Mouse (Mus musculus) testis, postnatal 10 days (tissue): ENCODE measurements around the gene Dzip1.

Source experiments
- DNase-seq: peaks from one replicate; pipeline ENCODE4 v3.0.0; 2021; ENCODE audit warnings: low spot score

Gene Dzip1

DNA sequence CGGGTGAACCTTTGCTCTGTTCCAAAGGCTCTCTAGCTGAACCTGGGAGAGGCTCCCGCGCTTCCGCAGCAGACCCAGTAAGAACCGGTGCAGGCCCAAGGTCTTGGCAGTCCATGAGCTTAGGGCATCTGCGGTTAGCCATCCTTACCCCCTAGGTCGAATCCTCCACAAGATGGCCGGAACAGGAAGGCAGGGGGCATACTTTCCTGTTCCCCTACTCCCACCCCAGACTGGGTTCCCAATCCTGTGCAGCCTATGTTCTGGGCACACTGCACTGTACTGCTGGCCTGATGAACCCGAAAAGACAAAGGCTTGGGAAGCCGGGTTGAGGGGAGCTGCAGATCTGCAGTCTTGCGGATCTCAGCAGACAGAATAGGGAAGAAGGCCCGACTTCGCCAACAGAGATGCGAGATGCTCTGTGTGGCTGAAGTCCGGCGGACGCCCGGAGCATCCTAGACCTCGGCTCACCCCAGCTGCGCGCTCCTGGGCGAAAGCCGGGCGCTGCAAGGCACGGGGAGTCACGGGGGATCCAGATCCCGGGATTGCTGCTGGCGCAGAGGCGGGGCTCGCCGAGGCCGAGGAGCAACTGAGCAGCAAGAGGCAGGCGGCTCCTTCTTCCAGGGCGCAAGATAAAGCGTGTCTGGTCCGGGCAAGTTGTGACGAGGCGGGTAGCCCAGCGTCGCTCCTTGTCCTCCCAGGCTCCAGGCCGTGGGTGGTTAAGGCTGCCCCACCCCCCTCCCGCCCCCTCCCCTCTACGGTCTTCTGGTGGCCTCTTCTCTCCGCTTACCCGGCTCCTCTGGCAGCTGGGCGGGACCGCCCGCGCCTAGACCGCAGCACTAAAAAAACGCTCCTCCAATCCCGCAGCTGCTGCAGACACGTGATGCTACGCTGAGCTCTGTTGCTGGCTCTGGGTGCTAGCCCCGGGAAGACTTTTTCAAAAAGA lies at the start of gene Dzip1:
TSS of gene Dzip1 (minus strand) at position 788 of the 943 bp plus-strand sequence.
- DNase-seq: peak; percentile 66

- DNase-seq: no peak
Measured at GRCm38 (mm10) chr14:118972268-118972667, 47.0 kb upstream of the Dzip1 start.

DNA sequence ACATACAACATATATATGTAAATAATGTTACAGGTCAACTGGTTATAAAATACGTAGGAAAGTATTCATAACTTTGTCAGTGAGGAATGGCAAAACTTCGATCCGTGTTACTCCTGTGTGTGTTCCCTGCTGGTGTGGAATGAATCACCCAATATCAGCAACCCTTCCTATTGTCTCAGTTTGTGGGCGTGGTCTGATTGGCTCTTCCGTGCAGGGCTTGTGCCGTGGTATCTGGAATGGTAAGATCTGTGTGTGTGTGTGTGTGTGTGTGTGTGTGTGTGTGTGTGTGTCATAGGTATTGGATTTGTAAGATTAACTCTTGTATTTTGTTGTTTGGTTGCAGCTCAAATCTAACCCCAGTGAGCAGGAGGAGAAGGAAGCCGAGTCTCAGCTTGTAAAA lies 42.4 kb upstream of the Dzip1 start:
- no peak for DNase-seq

DNA sequence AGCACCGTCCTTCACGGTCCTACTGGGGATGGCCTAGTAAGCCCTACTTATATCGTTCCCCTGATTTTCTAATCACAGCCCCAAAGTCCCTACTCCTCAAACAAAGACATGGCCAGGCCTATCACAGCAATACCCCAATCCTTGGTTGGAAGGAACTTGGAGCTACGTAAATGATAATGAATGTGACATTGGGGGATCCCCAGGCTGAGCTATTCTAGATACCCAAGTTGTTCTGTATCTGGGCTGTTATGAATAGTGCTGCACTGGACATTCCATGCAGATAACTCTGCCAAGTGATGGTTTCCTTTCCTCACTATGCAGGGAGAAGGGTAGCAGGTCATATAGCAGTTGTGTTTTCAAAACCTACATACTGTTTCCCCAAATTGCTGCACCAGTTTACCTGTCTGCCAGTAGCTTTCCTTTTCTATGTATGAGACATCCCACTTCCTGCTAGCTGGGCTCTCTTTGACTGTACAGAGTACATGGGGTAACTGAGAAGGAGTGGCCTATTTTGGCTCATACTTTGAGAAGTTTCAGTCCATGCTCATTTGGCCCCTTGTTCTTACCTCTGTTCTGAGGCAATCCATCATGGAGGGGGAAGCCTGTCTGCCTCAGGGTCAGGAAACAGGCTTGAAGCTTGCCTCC lies 40.2 kb upstream of the Dzip1 start:
- DNase-seq: no peak

DNA sequence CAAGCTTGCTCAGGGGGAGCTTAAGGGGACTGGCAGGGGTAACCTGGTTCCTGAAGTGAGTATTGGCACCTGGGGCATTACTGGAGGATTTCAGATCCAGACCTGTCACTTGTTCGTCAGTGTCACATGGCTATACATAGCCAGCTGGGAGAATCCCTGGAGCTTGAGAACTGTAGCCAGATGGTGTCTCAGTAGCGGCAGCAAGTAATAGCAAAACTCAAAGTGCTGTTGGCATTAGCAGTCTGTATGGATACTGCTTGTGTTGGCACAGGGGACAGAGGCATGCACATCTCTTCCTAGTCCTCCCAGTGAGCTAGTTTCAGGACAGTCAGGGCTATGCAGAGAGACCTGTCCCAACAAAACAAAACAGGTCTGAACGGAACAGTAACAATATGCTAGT lies 32.8 kb upstream of the Dzip1 start:
- no peak for DNase-seq

- DNase-seq: no peak
Measured at GRCm38 (mm10) chr14:118951912-118952583, 26.8 kb upstream of the Dzip1 start.

GRCm38 (mm10) chr14:118948841-118949240 lies 23.6 kb upstream of the Dzip1 start:
- DNase-seq: no peak

DNA sequence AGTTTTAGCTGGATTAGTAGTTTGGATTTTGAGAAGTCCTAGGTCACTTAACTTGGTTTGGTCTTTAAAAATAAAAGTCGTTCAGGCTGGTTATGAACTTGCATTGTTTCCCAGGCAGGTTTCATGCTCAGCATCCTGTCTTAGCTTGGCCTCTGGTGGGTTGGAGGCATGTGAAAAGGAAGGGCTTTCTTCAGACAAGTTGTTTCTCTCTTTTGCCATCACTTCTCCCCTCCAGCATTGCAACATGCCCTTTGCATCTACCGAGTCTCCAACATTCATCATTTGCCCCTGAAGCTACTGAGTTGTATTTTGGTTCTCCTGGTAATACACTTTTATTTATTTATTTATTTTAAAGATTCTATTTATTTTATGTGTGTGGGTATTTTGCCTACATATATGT lies 19.4 kb upstream of the Dzip1 start:
- no peak for DNase-seq

GRCm38 (mm10) chr14:118942076-118942475 lies 16.8 kb upstream of the Dzip1 start:
- no peak for DNase-seq

DNA sequence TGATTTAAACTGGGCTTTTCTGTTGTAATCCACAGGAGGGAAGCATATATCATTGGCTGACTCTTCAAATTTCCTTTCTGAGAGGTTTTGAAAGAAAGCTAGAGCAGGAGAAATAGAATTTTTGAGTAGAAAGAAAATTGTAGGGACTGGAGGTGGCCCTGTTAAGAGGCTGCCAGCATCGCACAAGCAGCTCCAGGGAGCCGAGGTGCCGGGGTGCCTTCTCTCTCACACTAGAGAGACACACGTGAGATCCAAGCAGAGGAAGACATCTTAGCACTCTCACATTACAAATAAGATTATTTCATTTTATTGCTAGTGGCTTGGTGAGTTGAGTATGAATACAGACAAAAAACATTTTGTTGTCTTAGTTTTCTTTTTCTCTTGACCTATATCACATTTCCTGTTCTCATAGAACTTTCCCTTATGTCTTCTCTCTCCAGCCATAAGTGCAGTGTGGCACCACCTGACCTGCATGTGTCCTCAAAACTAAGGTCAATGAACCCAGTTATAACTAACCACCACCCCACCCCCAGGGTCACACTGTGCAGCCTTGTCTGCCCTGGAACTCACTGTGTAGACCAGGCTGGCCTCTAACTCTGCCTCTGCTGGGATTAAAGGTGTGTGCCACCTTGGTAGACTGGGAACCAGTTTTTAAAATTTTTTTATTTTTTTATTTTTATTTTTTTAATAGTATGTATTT lies 15.7 kb upstream of the Dzip1 start:
- DNase-seq: no peak

DNA sequence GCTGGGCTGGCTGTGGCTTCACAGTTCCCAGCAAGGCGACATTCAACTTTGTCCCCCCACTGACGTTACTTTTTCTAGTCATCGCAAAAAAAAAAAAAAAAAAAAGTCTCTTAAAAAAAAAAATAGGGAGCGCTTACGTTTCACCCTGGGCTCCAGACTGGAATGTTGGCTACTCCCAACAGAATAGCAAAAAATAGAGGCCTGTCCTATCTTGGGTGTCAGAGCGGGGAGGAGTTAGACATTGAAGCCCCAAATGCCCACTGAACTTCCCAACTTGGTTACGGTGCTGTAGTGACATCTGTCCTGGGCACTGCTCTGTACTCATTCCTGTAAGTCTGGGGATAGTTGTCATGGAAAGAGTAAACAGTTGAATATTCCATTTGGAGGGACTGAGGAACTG lies 13.3 kb upstream of the Dzip1 start:
- no peak for DNase-seq

DNA sequence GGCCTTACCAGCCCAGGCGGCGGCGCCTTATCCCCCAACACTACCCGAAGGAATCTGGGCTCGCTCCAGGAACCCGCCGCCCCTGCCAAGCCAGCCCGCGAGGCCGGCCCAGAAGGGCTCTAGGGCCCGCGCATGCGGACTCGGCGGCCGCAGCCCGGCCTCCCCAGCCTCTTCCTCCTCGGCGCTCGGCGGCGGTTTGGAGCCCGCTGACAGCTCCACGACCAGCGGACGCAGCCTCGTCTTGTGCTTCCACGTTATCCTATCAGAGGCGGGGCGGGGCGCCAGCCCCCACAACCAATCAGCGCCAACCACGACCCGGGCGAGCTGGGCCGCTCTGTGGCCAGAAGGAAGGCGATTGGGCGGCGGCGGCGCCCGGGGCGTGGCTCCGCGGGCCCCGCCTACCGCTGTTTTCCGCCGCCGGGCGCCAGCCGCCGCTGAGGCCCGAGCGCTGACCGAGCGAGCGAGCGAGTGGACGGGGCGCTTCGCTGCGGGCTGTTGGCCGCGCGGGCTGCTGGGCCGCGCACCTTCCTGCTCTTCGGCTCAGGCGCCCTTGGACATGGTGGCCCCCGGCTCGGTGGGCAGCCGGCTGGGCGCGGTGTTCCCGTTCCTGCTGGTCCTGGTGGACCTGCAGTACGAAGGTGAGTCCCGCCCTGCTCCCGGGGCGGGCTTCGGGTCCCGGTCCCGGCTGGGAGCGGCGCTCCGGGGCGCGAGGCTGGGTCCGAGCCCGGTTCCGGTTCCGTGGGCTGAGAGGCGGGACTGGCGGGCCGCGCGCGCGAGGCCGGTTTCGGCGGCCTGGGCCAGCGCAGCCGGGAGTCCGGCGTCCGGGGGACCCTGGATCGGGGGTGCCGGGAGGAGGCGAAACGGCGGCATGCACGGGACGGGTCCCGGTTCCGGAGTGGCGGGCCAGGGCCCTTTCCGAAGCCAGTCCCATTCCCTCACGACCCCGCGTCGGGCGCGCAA lies 12.6 kb upstream of the Dzip1 start, which contains the start of gene Dnajc3:
TSS of gene Dnajc3 (plus strand) at position 444 of the 960 bp plus-strand sequence.
- DNase-seq: peak; percentile 98

GRCm38 (mm10) chr14:118936952-118937351 lies 11.7 kb upstream of the Dzip1 start:
- no peak for DNase-seq

DNA sequence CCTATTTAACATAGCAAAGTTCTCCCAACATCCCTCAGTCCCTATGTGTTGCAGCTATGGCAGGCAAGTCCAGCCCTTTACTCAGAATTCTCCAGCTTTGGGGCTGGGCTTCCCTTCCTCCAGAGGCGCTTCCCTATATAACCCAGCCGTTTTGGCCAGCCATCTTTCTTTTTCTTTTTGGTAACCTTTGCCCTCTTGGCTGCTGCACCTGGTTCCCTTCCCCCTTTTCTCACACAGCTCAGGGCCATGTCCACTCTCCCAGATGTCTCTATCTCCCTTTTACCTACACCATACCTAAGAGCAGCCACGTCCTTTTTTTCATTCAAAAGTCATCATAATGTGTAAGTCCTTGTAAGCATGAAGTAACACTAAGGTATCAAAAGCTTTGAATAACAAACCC lies 11.0 kb upstream of the Dzip1 start:
- DNase-seq: no peak

DNA sequence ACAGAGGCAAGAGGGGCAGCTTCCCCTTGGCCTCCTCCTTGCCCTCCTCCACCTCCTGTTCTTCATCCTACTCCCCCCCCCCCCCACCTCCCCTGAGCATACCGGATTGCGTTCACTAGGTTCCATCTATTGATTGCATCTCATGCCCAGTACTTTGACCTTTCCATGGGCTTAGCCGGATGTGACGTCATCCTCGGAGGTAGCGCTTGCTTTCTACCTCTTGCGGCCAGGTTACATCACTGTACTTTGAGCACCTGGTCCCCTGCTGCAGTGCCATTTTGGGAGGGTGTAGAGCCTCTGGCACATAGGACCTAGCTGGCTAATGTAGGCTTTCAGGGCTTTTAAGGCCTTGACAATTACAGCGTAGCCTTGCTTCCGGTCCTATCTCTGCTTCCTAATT lies 9.4 kb upstream of the Dzip1 start:
- no peak for DNase-seq

DNA sequence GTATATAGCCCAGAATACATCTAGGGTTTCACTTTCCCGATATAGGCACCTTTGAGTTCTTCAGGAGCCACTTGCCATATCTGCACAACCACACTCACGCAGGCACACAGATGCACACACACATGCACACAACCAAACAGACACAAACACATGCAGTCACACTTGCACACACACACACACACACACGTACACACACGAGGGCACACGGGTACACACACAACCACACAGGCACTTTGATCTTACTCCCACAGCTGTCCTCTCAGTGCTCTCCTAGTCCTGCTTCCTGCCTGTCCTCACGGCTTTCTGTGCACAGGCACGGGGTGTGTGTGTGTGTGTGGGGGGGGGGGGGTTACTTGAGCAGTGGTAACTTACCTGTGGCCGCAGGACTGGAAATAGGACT lies 7.7 kb upstream of the Dzip1 start:
- no peak for DNase-seq

DNA sequence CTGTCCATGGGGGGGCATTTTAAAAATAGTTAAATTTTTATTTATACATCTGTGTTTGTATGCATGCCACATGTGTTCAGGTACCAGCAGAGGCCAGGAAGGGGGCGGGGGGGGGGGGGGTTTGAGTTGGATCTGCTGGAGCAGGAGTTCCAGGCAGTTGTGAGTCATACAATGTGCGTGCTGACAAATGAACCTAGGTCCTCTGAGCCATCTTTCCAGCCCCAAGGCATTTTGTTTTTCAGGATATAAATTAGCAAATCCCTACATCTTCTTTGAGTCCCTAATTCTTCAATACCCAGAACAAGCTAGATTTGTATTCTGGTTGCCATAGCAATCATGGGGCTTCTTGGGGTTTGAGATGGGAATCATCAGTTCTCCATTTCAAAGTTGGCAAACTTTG lies 5.9 kb upstream of the Dzip1 start:
- DNase-seq: no peak

DNA sequence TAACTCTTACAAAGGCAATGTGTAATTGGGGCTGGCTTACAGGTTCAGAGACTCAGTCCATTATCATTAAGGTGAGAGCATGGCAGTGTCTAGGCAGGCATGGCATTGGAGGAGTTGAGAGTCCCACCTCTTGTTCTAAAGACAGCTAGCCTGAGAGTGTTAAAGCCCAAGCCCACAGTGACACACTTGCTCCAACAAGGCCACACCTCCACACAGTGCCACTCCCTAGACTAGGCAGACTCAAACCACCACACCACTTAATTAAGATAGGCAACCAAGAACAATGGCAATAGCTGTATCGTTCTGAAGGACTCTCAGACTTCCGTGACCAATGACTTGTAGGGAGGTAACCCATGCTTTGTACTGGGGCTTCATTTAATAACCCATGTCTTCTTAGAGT lies 5.5 kb upstream of the Dzip1 start:
- no peak for DNase-seq

DNA sequence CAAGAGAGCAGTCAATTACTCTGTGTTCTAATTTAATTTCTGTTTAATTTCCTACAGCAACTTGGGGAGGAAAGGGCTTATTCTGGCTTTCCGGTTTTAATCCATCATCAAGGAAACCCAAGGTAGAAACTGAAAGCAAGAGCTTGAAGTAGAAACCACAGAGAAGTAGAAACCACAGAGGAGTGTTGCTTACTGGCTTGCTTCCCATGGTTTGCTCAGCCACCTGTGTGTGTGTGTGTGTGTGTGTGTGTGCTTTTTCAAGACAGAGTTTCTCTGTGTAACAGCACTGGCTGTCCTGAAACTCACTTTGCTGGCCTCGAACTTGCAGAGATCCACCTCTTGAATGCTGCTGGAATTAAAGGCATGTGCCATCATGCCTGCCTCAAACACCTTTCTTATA lies 4.5 kb upstream of the Dzip1 start:
- no peak for DNase-seq

- no peak for DNase-seq
Measured at GRCm38 (mm10) chr14:118928565-118928964, 3.3 kb upstream of the Dzip1 start.

DNA sequence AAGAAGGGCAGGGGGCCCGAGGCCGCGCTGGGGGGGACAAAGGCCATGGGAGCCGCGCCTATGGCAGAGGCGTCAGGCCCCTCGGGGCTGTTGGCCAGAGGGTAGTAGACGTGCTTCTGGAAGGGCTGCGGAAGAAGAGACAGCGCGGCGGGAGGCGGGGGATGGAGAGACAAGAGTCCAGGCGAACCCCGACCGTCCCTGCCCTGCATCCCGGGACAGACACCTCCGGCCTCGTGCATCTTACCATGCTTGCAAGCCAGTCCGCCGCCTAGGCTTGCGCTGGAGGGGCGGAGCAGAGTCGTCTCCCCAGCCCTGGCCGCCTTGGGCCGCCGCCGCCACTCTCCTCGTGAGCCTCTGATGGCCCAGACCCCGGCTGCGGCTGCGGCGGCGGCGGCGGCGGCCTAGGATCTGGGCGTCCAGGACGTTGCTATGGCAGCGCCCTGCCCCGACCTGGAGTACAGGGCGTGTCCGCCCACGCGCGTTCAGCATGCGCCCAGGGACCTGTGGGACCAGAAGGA lies 2.5 kb downstream of the Dzip1 start:
- peak; percentile 60 for DNase-seq
